Mouse (Mus musculus) heart, embryonic 11.5 days (tissue): ENCODE results near the gene Adh6b. TPM values are rescaled to one million over a fixed set of nuclear protein-coding genes. Genes with fewer than 3 reads are reported as not detected.

Source experiments
- ATAC-seq: fragments of 200-750 bp; cut with Nextera tagmentation; replicated peaks from 2 replicates; pipeline ENCODE4 v1.8.0; 2017; ENCODE audit warnings: moderate library complexity; ENCODE audit not compliant: insufficient number of reproducible peaks, low FRiP score, low TSS enrichment
- H3K27ac ChIP-seq: fragments of 300-500 bp; sonication (generic); 2 replicates; pipeline ENCODE4 v1.5.1; 2014; ENCODE audit warnings: mild to moderate bottlenecking, low read depth, low read length
- H3K27me3 ChIP-seq: fragments of 300-500 bp; sonication (generic); 2 replicates; pipeline ENCODE4 v1.6.1; 2014; ENCODE audit warnings: mild to moderate bottlenecking, low read length, mixed read lengths; ENCODE audit not compliant: control insufficient read depth, insufficient read depth
- H3K36me3 ChIP-seq: fragments of 300-500 bp; sonication (generic); 2 replicates; pipeline ENCODE4 v1.6.1; 2014; ENCODE audit warnings: mild to moderate bottlenecking, low read length, moderate library complexity, mixed read lengths; ENCODE audit not compliant: control insufficient read depth, insufficient read depth
- H3K4me1 ChIP-seq: fragments of 300-500 bp; sonication (generic); 2 replicates; pipeline ENCODE4 v1.6.1; 2014; ENCODE audit warnings: low read length; ENCODE audit not compliant: control insufficient read depth, insufficient read depth
- H3K4me2 ChIP-seq: fragments of 300-500 bp; sonication (generic); 2 replicates; pipeline ENCODE4 v1.6.1; 2014; ENCODE audit warnings: mild to moderate bottlenecking, moderate library complexity
- H3K4me3 ChIP-seq: fragments of 300-500 bp; sonication (generic); 2 replicates; pipeline ENCODE4 v1.5.1; 2014; ENCODE audit warnings: low read depth, low read length
- H3K9ac ChIP-seq: fragments of 300-500 bp; sonication (generic); 2 replicates; pipeline ENCODE4 v1.6.1; 2014; ENCODE audit warnings: mild to moderate bottlenecking, low read depth, low read length, moderate library complexity
- H3K9me3 ChIP-seq: fragments of 300-500 bp; sonication (generic); replicated peaks from 2 replicates; pipeline ENCODE4 v1.6.1; 2016; ENCODE audit warnings: low read length; ENCODE audit not compliant: control insufficient read depth
- WGBS: fragments of 180-500 bp; shearing (Covaris S2); extraction: QIAGEN DNeasy Blood & Tissue Kit; methylation state at CpG from one replicate; pipeline ENCODE4 v1.1.7; 2014; ENCODE audit not compliant: insufficient replicate concordance; 5-methylcytosine and 5-hydroxymethylcytosine counted together
- polyA plus RNA-seq: library from polyadenylated mRNA; unstranded; fragments of >200 nt; fragmentation: Nextera tagmentation; extraction: Ambion mirVana; gene quantifications from 2 replicates; pipeline ENCODE4 v1.2.1, GENCODE M21; 2014

The Adh6b gene
- 1.9 and 2.4 TPM in 2 replicates for polyA plus RNA-seq

DNA sequence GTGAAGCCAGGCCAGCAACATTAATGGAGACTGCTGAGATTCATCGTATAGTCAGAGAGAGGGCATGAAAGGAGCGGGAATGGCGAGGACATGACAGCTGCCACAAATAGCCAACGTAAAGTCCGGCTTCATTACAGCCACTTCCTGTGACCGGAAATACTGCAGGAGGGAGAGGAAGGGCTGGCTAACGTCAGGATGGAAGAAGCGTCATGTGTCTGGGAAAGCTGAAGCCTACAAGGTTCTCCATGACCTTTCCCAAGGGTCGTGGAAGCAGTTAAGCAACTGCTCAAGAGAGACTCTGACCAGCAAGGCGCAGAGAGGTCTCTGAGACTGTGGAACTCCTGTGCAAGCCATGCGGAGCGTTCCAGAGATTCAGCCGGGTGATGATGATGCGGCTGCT is at the start of gene Adh6b:
Gene Adh6b, plus strand, starts transcription at position 305 of the 400 bp plus-strand sequence.
- no peak within 1 kb of the TSS for H3K4me2 ChIP-seq
- WGBS, result 62% methylated on average over 14 of the region's 14 CpGs
- H3K9ac ChIP-seq, result no peak within 1 kb of the TSS
- 0 out of 2 replicates have a peak, but pooled peaks cover 3% of the 10 kb centered on the region for H3K4me1 ChIP-seq
- no peak within 1 kb of the TSS for H3K27ac ChIP-seq
- no peaks in the 10 kb centered on the region for H3K9me3 ChIP-seq
- no peaks in the 10 kb centered on the region for H3K27me3 ChIP-seq
- no peak within 1 kb of the TSS for H3K4me3 ChIP-seq
- ATAC-seq, result no peak
- no peaks in the 10 kb centered on the region for H3K36me3 ChIP-seq

DNA sequence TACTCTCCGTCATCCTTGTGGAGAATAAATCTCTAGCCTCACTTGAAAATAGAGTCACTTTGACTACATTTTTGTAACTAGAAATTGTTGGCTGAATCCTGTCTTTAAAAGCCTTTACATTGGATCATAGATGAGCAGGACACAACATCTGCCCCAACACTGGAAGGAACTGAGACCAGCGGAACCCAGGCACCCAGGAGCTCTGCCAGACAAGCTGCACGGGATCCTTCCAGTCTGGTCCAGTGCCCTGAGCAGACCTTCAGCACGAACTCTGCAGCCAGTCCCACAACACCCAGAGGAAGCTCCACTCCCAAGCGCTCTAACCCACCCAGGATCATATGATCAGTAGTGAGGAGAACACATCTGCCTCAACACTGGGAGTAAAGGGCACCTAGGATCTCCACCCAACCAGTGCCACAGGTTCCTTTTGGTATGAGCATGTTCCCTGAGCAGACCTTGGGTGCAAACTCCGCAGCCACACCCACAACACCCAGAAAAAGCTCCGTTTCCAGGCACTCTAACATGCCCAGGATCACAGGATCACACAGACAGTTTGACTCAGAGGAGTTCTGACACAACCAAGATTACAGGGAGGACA is 48.2 kb upstream of the Adh6b start:
- no peaks in the 10 kb centered on the region for H3K27me3 ChIP-seq
- no peak overlapping the region for H3K9ac ChIP-seq
- no peak overlapping the region for H3K4me3 ChIP-seq
- H3K9me3 ChIP-seq, result peaks cover 6% of the 10 kb centered on the region; the same call in 1 of the 2 replicates
- no peak overlapping the region for H3K27ac ChIP-seq
- no peak for ATAC-seq
- no peaks in the 10 kb centered on the region for H3K4me1 ChIP-seq
- WGBS, result 83% methylated on average over 7 of the region's 7 CpGs
- no peak overlapping the region for H3K4me2 ChIP-seq
- H3K36me3 ChIP-seq, result no peaks in the 10 kb centered on the region

DNA sequence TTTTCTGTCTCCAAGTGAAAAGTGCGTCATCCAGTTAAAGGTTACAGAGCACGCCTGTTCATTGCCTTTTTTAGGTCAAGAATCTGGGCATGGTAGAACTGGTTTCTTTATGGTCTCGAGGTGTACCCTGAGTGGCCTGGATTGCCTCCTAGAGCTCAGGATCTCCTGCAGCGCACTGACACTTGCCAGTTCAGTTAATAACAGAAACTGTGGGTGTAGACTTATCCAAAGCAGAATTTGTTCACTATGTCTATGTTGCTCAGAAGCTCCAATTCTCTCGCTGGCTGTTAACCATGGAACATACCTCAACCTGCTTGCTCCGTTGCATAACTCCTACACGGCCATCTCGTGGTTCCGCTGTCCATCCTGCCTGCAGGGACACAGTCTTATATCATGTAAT is 41.4 kb upstream of the Adh6b start:
- WGBS, result 85% methylated on average over 9 of the region's 9 CpGs
- H3K27me3 ChIP-seq, result no peaks in the 10 kb centered on the region
- H3K36me3 ChIP-seq, result no peaks in the 10 kb centered on the region
- no peak overlapping the region for H3K27ac ChIP-seq
- no peak overlapping the region for H3K9ac ChIP-seq
- no peak overlapping the region for H3K4me2 ChIP-seq
- peaks cover 13% of the 10 kb centered on the region; the same call in 1 of the 2 replicates for H3K4me1 ChIP-seq
- H3K9me3 ChIP-seq, result peaks cover 7% of the 10 kb centered on the region; the same call in 1 of the 2 replicates
- no peak for ATAC-seq
- no peak overlapping the region for H3K4me3 ChIP-seq

DNA sequence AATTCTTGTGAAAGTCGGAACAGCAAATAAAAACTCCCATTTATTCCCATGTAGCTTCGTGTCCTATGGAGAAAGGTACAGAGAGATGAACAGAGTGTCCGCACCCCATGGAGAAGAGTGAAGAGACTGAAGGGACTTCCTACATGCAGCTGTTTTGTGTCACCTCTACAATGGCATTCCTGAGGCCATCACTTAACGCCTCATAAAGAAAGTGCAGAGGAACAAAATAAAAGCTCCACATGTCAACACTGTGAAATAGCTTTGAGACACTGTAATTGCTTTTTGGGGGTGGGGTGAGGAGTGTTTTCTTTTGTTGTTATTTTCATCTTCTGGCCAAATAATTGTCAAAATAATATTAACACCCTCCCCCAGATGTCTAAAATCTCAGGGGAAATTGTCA is 38.9 kb upstream of the Adh6b start:
- 59% methylated on average over 4 of the region's 4 CpGs for WGBS
- ATAC-seq, result no peak
- Histone ChIP-seq H3K27ac (no peak overlapping the region), H3K9me3 (peaks cover 7% of the 10 kb centered on the region; the same call in 1 of the 2 replicates), H3K4me1 (peaks cover 13% of the 10 kb centered on the region; the same call in 1 of the 2 replicates), H3K27me3 (no peaks in the 10 kb centered on the region), H3K4me2 (no peak overlapping the region), H3K9ac (no peak overlapping the region), H3K4me3 (no peak overlapping the region), H3K36me3 (no peaks in the 10 kb centered on the region)

DNA sequence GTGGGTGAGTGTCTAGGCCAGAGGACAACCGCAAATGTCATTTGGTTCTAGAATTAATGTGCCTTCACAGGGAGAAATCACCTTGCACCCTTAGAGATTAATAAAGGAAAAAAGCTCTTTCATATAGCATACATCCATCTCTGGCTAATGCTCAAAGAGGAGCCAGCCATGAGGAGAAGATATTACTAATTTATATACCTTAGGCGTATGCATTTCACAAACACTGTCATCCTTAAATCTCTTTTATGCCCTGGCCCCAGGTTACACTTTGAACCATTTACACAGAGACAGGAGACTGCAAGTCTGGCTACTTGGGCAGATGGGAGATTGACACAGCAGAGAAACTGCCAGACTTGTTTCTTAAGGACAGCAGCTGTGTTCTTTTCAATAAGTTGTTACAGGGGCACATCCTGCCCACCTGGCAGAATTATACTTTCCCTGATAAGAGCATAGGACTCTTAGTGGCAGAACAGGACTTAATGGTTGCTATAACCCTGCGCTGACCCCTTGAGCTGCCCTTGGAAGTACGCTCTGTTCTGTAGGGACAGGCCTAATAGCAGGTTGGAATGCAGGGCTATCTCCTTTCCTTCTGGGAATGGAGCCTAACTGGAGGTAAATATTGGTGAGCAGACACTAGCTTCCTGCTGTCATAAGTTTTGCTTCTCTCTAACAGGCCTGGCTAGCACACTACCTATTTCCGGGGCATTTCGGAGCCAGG is 37.6 kb upstream of the Adh6b start:
- Histone ChIP-seq H3K27me3 (no peaks in the 10 kb centered on the region), H3K36me3 (no peaks in the 10 kb centered on the region), H3K9ac (no peak overlapping the region), H3K4me3 (no peak overlapping the region), H3K27ac (no peak overlapping the region), H3K4me2 (no peak overlapping the region; the same call in 1 of the 2 replicates), H3K4me1 (peaks cover 13% of the 10 kb centered on the region; the same call in 1 of the 2 replicates), H3K9me3 (no peaks in the 10 kb centered on the region; the same call in 1 of the 2 replicates)
- ATAC-seq, result no peak
- WGBS, result 59% methylated on average over 6 of the region's 6 CpGs

DNA sequence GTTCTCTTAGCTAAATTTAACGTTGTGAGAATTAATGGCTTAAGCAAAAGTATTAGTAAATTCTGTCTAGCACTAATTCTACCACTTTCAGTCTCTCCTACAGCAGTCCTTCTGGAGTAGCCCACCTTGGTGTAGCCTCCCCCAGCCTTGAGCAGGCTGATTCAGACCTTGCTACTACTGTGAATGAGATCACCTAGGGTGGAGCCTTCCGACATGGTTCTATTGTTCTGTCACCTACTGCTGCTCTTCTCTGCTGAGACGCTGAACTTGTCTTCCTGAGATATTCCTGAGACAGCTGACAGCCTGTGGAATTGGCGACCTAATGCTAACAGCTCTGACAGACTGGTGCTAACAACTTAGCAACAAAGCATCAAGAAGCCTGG is 37.1 kb upstream of the Adh6b start:
- WGBS, result 26% methylated on average over 4 of the region's 4 CpGs
- peaks cover 13% of the 10 kb centered on the region; the same call in 1 of the 2 replicates for H3K4me1 ChIP-seq
- no peak for ATAC-seq
- H3K27ac ChIP-seq, result no peak overlapping the region
- H3K4me2 ChIP-seq, result no peak overlapping the region; the same call in 1 of the 2 replicates
- no peaks in the 10 kb centered on the region for H3K36me3 ChIP-seq
- H3K9ac ChIP-seq, result no peak overlapping the region
- no peak overlapping the region for H3K4me3 ChIP-seq
- no peaks in the 10 kb centered on the region for H3K9me3 ChIP-seq
- no peaks in the 10 kb centered on the region for H3K27me3 ChIP-seq

DNA sequence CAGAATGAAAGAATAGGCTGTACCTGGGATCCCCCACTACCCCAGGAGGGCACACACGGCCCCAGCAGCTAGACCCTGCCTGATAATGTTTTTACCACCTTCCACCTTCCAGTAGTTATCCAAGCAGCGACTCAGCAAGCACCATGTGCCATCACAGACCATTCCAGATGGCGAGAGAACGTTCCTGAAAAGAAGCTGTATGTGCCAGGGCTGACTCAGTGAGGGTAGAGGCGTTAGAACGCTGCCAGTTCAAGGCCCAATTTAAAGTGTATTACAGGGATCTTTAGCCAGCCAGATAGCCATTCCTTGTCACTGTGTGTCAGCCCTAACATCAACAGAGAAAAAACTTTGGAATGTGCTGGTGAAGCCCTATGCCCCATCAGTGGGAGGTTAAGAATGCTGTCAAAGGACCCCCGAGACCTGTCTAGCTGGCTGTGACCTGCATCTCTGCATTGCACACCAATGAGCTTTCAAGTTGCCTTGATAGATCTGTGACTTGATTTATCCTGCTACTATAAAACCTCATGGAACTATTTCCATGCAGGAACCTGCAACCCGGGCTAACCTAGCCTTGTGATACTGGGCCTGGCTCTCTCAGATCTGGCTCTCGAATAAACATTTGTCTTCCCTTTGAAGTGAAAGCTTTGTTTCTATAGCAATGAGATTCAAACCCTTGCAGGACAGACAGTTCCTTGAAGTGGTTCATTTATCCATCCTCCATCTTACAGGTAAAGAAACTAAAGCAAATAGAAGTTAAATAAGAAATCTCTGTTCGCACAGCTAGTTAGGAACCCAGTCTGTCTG is 35.9 kb upstream of the Adh6b start:
- Histone ChIP-seq H3K4me3 (no peak overlapping the region), H3K9me3 (no peaks in the 10 kb centered on the region), H3K4me1 (peaks cover 13% of the 10 kb centered on the region; the same call in 1 of the 2 replicates), H3K9ac (no peak overlapping the region), H3K36me3 (no peaks in the 10 kb centered on the region), H3K27ac (no peak overlapping the region), H3K4me2 (no peak overlapping the region), H3K27me3 (no peaks in the 10 kb centered on the region)
- WGBS, result 56% methylated on average over 10 of the region's 10 CpGs
- no peak for ATAC-seq

DNA sequence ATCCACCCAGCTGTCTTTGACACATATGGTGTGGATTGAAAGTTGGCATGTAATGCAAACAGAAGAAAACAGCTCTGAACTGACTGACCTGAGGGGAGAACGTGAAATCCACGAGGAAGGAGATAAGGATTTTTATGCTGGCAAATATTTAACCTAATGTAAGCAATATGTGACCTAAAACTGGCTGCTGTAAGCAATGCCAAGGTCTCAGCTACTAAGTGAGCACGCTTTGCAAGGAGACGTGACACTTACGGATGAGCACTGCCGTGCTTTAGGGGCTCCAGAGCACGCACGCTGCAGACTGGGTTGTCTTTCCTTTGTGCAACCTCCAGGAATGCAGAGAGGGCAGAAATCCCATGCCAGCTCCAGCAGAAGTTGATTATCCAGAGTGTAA is 35.3 kb upstream of the Adh6b start:
- ATAC-seq, result no peak
- no peak overlapping the region for H3K9ac ChIP-seq
- H3K4me1 ChIP-seq, result peaks cover 13% of the 10 kb centered on the region; the same call in 1 of the 2 replicates
- H3K27ac ChIP-seq, result no peak overlapping the region
- H3K9me3 ChIP-seq, result no peaks in the 10 kb centered on the region
- no peak overlapping the region for H3K4me3 ChIP-seq
- no peaks in the 10 kb centered on the region for H3K36me3 ChIP-seq
- H3K4me2 ChIP-seq, result no peak overlapping the region
- whole genome bisulfite sequencing, result 46% methylated on average over 8 of the region's 8 CpGs
- no peaks in the 10 kb centered on the region for H3K27me3 ChIP-seq
